Mouse (Mus musculus): Measurements from ENCODE around the gene Kif5a.
"Not testable (repeated sequence)": the region's sequence is repeated elsewhere in the genome, so short reads cannot be mapped to it uniquely, and the experiment has no call there.

Kif5a gene

DNA sequence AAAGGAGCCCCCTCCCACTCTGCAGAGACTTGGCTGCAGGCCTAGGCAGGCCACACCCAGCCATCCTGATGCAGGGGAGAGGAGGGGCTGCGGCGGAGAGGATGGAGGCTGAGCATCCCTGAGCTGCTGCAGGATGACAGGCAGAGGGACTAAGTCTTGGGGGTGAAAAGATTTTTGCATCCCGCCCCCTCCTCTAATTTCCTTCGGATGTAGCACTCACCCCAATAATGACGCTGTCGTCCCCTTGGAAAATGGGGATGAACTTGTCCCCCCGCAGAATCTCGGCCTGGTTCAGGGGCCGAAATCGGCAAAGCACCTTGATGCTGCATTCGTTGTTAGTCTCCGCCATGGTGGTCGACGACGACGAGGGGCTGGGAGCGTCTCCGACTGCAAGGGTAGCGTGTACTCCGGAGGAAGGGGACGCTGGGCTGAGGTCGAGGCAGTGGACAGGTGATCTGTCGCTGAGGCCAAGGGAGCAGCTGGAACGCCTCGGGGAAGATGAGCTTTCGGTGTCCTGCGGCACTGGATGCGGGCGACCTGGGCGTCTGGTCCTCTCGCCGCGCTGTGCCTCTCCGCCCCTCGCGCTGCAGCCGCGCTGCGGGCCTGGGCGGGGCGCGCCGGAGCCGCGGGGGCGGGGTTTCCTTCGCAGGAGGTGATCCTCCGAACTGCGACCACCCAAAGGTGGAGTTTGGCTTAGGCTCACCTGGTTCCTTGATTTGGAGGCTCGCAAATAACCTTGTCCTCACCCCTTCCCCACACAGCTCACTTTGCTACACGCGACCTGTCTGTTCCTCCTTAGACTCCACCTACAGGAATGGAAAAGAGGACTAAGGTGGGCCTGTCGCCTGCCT lies at the start of gene Kif5a:
Gene Kif5a (minus strand): TSS at position 801 of the 851 bp plus-strand sequence.
- no peak for DNase-seq (ENCODE audit: low spot score)

DNA sequence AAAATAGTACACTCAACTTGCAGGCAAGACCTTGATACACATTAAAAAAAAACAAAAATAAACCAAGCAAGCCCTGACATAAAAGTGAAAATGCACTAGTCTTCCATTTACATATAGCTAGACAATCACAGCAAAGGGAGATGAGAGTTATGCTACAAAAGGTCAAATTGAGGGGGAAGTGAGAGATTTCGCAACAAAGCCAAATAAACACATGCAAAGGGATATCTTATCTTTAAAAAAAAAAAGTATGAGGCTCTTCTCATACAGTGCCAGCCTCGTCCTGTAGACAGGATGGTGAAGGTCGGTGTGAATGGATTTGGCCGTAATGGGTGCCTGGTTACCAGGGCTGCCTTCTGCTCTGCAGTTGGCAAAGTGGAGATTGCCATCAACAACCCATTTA lies 49.7 kb upstream of the Kif5a start:
- no peak for DNase-seq (ENCODE audit: low spot score)

DNA sequence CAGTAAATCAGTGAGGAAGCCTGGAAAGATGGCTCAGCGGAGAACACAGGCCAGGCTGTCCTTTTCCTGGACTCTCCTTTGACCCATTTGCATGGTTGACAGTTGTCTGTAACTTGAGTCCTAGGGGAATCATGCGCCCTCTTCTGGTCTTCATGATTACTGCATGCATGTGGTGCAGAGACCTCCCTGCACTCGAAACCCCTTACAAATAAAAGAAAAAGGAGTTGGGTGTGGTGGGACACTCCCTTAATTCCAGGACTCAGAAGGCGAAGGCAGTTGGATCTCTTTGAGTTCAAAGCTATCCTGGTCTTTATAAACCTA lies 49.2 kb upstream of the Kif5a start:
- peak; percentile 60 for DNase-seq (ENCODE audit: low spot score)

DNA sequence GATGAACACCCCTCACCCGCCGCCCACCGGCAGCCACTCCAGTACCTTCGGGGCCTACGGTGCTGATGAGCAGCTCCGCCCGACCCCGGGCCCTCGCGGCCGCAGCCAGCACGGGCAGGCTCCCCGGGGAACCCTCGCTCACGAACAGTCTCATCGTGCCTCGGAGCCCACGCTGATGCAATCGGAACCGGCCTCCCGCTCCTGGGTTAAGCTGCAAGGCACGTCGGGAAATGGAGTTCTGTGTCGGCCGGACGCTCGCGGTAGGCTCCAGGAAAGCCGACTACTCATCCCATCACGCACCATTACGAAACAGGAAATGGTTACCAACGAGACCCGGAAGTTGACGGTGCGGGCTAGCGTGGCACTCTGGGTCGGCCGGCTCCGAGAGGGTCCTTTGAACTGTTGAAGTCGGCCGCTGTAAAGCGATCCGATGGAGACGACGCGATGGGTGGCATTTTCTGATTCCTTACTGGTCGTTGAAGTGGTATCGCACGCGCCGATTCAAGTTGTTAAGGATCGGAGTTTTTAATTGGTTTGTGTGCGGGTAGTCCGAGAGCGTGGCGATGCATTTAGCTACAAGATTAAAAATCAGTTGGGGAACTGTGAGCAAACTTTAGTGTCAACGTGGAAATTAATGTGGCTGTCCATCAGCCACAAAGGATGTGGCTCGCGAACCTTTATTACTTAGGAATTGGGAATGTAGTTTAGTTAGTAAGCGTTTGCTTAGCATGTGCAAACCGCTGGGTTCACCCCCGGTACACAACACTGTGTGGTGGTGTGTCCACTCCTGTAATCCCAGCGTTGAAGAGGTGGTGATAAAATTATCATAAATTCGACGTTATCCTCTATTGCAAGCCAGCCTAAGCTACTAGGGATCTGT lies 48.6 kb upstream of the Kif5a start, which contains the start of gene Mars:
Gene Mars (minus strand): TSS at position 311 of the 880 bp plus-strand sequence.
- peak; percentile 81 for DNase-seq (ENCODE audit: low spot score)

DNA sequence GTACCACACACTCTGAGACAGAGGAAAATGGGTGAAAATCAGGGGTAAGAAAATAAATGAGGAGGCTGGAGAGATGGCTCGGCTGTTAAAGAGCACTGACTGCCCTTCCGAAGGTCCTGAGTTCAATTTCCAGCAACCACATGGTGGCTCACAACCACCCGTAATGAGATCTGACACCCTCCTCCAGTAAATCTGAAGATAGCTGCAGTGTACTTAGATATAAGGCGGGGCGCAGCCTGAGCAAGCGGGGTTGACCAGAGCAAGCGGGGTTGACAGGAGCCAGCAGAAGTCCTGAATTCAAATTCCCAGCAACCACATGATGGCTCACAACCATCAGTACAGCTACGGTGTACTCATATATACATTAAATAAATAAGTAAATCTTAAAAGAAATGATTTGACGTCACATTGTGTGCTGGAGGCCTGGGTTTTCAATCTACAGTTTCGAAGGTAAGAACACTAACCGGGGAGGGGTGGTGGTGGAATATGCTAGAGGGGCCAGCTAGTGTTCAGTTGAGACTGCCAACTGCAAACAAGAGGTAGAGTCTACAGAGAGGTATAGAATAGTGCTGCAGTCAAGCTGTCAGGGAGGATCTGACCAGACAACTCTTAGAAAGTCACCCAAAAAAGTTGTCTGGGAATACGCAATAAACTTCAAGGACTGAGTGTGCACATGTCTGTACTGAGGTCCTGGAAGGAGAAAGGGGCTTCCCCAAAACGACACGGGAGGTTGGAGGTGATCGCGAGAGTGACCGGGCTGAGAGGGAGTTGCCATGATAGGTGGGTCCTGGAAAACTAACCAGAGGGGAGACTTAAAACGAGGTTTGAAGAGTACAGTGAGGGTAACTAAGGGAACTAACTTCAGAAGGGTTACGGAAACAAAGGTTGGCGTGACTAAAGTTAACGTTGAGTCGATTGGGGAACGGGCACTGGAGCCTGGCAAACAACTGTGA lies 47.7 kb upstream of the Kif5a start:
- DNase-seq (ENCODE audit: low spot score) = no peak

DNA sequence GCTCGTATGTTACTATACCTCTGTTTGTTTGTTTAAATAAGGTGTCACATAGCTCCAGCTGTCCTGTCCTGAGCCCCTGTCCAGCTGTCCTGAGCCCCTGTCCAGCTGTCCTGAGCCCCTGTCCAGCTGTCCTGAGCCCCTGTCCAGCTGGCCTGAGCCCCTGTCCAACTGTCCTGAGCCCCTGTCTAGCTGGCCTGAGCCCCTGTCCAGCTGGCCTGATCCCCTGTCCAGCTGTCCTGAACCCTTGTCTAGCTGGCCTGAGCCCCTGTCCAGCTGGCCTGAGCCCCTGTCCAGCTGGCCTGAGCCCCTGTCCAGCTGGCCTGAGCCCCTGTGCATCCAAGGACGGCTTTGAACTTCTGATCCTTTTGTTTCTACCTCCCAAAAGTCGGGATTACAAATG lies 46.0 kb upstream of the Kif5a start:
- not testable (repeated sequence) for DNase-seq (ENCODE audit: low spot score)

DNA sequence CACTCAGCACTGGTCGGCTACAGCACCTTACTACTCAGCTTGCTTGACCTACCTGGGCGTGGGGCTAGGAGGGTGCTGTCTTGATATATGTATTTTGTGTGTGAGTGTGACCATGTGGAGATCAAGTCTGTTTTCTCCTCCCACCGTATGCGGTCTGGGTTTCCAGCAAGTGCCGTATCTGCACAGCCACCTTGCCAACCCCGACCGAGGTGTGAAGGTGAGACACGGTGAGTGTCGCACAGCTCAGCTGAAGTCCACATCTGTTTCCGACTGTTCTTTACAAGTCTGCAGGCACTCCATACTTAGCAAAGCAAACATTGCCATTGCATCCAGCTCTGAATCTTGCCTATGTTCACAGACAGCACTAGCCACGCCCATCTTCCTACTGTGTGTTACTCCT lies 40.0 kb upstream of the Kif5a start:
- DNase-seq (ENCODE audit: low spot score) = no peak

DNA sequence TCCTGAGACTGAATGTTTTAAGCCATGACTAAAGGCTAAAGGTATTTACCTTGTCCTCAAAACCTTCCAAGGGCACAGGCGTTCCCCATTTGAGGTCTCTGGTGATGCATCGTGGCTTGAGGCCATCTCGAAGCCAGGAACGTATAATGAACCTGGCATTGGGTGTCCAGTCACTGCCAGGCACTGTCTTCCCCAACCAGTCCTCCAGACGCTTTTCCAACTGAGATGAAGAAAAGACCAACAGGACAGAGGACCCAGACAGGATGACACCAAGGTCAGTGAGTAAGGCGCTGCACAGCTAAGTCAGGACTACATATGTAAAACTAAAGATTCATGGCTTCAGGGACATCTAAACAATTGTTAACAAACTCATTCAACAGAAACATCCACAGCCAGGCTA lies 37.2 kb upstream of the Kif5a start:
- DNase-seq (ENCODE audit: low spot score) = no peak

DNA sequence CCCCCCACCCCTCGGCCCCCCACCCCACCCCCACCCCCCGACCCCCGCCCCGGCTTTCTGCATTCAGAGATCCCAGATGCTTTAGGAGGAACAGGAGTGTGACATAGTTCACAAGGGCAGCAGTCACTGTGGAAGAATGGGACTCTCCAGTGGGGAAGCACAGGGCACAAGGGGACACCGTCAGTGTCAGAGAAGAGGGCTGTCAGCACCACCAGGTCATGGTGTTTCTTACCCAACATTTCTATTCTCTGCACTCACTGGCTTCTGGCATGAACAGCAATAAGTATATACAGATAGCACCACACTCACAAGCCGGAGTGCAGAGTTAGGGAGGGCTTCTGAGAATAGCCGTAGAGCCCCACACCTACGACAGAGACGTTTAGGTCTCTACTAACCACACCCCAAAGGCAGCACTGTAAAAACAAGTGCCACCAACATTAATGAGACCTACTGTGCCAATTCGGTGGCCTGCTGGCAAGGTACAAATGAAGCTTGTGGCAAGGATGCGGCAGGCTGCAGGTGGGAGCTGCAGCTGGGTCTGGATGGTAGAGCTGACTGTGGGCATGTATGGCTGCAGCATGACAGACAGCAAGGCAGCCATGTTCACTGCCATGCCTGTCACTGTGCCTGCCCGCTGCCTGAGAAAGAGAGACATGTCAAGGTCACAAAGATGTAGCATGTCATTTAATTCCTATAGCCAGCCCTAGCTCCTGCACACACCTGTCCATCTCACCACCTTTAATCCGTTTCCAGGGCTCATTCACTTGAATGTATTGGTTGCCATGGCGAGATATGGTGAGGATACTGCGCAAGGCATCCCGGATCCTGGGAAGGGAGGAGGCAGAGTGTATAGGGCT lies 34.1 kb upstream of the Kif5a start:
- DNase-seq (ENCODE audit: low spot score) = no peak

DNA sequence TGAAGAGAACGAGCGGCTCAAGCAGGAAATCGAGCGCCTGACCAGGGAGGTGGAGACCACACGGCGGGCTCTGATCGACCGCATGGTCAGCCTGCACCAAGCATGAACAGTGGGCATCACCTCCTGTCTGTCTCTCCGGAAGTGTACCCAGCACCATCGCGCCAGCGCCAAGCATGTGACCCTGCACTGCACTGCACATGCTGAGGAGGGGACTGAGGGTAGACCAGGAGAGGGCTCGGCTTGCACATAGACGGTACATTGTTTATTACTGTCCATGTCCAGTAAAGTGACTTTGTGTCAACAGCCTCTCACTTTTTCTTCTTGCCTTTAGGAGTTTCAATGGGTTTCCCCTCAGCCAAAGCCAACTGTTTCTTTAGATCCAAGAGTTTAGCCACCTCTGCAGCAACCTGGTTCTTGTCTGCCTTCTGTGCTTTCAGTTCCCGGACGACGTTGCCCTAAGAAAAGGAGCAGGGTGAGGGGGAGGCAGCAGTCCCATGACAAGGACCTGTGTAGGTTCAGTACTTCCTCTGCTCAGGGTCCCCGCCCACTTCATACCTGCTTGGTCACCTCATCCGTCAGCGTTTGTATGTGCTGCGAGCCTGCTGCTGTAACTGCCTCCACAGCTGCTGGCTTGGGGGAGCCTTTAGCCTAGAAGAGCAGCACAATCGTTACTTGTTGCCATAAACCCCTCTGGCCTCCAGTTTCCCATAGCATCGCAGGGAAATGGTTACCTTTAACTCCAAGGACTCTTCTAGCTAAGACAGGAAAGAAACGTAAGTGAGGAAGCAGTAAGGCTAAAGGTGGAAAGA lies 33.0 kb upstream of the Kif5a start:
- DNase-seq (ENCODE audit: low spot score) = no peak

DNA sequence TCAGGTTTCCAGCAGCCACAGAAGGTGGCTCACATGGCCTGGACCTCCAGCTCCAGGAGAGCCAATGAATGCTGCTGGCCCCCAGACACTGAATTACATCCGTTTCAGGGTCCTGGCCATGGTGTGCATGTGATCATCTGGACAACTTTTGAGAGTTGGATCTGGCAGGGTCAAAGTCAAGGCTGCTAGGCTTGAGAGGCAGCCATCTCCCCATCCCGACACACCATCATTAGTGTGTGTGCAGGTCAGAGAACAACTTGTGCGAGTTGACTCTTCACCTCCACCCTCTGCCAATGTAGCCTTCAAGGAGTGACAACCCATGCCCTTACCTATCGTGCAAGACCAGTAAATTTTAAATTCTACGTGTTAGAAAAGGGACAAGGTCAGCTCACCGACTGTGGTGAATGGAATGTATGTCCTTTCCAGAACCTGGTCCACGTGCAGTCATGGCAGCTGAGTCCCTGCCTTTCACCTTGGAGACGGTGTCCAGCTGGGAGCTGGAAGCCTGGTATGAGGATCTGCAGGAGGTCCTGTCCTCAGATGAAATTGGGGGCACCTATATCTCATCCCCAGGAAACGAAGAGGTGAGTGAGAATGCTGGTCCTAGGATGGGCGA lies 31.9 kb upstream of the Kif5a start:
- no peak for DNase-seq (ENCODE audit: low spot score)

DNA sequence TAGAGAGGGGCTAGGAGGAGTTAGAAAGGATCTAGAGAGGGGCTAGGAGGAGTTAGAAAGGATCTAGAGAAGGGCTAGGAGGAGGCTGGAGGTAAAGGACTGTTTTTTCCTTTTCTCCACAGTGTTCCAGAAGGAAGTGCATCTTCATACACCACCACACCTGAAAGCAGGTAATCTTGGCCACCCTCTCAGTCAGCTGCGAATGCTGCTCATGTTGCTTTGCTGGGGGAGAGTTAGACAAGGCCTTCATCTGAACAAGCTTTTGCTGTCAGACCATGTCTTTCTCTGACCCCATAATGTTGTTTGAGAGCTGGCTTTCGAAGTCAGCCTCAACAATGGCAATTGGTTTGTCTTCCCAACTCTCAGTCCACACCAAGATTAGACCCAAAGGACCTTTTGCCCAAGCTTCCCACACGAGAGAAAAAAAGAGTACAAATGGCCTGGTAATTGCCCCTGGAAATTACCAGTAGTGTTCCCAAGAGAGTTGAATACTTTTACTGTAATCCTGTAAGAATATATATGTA lies 30.5 kb upstream of the Kif5a start:
- DNase-seq (ENCODE audit: low spot score) = no peak

DNA sequence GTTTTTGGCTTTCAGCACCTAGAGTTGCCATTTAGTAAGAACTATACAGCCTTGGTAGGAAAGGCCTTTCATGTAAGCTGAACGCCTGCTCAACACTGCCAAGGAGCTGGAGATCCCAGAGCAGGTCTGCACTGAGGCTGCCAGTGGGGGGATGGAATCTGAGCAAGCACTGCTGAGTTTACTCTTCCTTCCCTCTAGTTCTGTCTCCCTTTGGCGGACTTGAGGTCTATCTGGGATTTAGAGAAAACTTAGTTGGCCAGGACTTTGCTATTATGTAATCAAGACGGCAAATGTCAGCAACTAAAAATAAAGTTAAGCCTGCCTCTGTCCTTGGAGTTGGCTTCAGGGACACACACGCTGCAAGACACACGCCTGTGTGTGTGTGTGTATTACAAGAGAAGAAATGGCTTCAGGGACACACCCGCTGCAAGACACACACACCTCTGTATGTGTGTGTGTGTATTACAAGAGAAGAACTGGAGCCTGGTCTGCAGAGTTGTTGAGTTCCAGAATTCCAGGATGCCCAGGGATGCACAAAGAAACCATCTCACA lies 29.9 kb upstream of the Kif5a start:
- no peak for DNase-seq (ENCODE audit: low spot score)

DNA sequence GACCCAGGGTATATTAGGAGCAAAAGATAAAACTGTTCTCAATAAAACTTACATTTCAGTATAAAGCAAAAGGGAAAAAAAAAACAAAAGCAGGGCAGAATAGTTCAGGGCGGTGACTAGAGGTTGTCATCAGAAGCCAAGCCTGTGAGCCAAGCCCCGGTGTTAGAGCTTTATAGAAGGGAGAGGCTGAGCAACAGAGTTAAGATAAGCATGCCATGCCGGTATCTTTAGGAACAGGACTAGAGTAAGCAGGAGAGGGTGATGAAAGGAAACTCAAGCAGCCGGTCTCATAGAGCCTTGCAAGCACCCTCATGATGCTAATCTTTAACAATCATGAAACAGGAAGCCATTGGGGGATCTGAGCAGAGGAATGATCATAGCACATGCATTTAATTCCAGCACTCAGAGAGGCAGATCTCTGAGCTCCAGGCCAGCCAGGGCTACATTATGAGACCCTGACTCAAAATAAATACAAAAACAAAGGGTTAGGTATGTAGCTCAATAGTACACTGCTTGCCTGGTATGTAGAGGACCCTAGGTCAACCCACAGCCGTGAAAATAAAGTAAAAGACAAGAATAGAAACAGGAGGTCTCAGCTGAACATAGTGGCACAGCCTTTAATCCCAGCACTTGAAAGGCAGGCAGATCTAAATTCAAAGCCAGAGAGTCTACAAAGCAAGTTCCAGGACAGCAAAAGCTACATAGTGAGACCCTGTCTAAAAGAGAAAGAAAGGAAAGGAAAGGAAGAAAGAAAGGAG lies 28.9 kb upstream of the Kif5a start:
- no peak for DNase-seq (ENCODE audit: low spot score)

DNA sequence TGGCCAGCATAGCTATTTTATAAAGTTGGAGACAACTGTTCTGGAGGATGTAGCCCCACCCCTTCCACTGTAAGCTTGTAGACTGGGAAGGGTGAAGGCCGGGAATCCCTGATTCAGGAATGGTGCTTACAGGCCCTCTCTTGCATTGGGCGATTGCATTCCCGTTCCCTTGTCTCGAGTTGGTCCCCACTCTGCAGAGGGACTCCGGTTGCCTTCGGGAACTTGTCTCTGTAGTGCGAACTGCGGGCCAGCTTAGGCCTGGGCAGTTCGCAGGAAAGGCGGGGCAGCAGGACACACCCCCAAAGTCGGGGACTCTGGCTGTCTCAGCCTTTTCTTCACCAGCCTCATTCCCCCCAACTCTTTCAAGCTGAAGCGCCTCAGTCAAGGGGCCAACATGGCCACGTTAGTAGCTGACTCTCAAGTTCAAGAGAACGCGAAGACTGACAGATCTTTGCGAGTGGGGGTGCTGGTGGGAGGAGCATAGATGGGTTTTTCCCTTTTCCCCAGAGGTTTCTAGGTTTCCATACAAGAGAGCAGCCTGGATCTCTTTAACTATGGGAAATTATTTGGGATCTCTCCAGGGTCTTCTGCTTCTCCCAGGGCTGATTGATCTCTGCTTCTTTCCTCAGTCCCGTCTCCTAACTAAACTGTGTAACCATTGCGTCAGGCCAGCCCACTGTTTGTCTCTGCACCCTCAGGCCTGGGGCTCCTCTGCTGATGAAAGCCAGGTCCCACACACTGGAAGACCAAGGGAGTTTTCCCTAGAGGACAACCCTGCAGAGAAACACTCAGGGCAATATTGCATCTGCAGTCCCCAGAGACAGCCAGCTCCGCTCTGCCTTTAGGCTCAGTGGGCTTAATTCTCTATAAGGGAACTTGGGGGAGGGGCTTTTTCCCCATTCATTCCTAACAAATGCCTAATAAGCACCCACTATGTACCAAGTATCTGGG lies 28.1 kb upstream of the Kif5a start:
- no peak for DNase-seq (ENCODE audit: low spot score)

DNA sequence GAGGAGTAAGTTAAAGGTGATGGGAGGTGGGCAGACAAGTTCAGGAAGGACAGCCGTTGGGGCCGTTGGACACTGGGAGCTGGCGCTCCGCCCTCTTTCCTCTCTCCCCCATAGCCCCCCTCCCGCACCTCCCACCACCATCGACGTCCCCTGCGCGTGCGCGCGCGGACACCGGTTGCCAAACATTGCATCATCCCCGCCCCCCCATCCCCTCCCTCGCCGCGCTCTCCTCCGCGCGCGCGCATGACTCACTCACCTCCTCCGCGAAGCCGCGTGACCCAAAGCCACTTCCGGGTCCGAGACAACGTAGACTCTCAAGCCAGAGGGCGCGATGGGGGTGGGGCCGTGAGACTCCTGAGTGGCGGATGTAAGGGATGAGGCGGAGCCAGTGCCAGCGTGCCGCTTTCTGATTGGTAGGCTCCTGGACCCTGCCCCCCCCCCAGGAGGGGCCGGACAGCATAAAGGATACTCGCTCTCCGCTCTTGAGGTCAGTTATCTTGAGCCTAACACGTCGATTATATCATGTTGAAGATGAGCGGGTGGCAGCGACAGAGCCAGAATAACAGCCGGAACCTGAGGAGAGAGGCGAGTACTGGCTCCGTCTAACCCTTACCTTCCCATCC lies 27.3 kb upstream of the Kif5a start:
- peak; percentile 95 for DNase-seq (ENCODE audit: low spot score)
